Mouse (Mus musculus): ENCODE measurements around the gene Med13.

DNA sequence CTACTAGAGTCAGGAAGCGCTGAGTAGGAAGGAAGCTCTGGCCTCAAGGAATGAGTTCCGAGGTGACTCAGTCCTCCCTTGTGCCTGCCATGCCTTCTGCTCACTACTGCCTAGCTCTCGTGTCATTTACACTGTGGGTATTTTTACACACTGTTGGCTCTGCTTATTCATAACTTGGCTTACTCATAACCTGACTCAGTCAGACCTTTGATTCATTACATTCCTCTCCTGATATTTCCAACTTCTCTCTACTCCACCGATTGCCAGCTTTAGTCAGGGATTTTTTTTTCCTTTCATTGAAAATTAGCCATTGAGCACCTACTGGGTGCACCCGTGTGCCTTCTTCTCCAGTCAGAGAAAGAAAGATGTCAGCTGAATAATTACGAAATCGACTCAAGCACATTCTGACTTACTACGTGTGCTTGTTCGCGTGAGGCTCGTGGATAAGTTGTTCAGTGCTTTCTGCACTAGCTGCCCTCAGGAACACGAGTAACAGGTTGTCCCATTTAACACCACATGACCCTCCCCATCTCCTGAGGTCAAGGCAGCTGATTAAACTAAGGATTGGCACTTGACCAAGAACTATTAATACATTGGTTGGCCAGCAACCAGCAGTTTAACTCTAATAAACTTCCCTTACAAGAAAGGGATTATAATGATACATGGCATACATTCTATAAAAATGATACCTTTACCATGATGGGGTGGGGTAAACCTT is 23.3 kb upstream of the Med13 start:
- TF ChIP-seq POLR2A (IDR thresholded peaks at IDR 0.05; ENCODE audit: control insufficient read depth, low read depth, low read length) (no peak), CTCF (IDR thresholded peaks at IDR 0.05; ENCODE audit: control insufficient read depth, insufficient read depth, insufficient replicate concordance, low read depth, low read length) (no peak)
